Mouse (Mus musculus) heart, postnatal 0 days (tissue): ENCODE measurements at regions not wholly inside any gene's neighbourhood (a gene's known extent, or its start where the extent isn't known, plus 50 kb on each side); places are given as distances from the start of the nearest gene placed in this dataset.
"Not testable (repeated sequence)": the region's sequence is repeated elsewhere in the genome, so short reads cannot be mapped to it uniquely, and the experiment has no call there.

Source experiments
- ATAC-seq: fragments of 200-750 bp; cut with Nextera tagmentation; 2 replicates; pipeline ENCODE4 v1.8.0; 2017; ENCODE audit warnings: low read depth, moderate number of reproducible peaks, moderate library complexity; ENCODE audit not compliant: insufficient read depth
- DNase-seq: peaks from one replicate; pipeline ENCODE4 v3.0.0-alpha.2; 2016; ENCODE audit warnings: low spot score
- H3K27ac ChIP-seq: fragments of 300-500 bp; sonication (generic); 2 replicates; pipeline ENCODE4 v1.5.1; 2014; ENCODE audit warnings: low read depth, mild to moderate bottlenecking
- H3K27me3 ChIP-seq: fragments of 300-500 bp; sonication (generic); 2 replicates; pipeline ENCODE4 v1.6.1; 2014; ENCODE audit warnings: low read length, mixed read lengths; ENCODE audit not compliant: control insufficient read depth, insufficient read depth
- H3K36me3 ChIP-seq: fragments of 300-500 bp; sonication (generic); replicated peaks from 2 replicates; pipeline ENCODE4 v1.6.1; 2014; ENCODE audit warnings: low read length, mixed read lengths; ENCODE audit not compliant: control insufficient read depth, insufficient read depth
- H3K4me1 ChIP-seq: fragments of 300-500 bp; sonication (generic); 2 replicates; pipeline ENCODE4 v1.6.1; 2014; ENCODE audit warnings: antibody characterized with exemption; ENCODE audit not compliant: control insufficient read depth, insufficient read depth
- H3K4me2 ChIP-seq: fragments of 300-500 bp; sonication (generic); 2 replicates; pipeline ENCODE4 v1.6.1; 2014; ENCODE audit warnings: low read depth, mild to moderate bottlenecking, low read length, moderate library complexity
- H3K4me3 ChIP-seq: fragments of 300-500 bp; sonication (generic); 2 replicates; pipeline ENCODE4 v1.5.1; 2014; ENCODE audit warnings: low read depth, low read length
- H3K9ac ChIP-seq: fragments of 300-500 bp; sonication (generic); replicated peaks from 2 replicates; pipeline ENCODE4 v1.6.1; 2014; ENCODE audit warnings: low read depth, low read length, mixed read lengths
- H3K9me3 ChIP-seq: fragments of 300-500 bp; sonication (generic); replicated peaks from 2 replicates; pipeline ENCODE4 v1.6.1; 2016; ENCODE audit warnings: low read length; ENCODE audit not compliant: control insufficient read depth
- CTCF ChIP-seq: IDR thresholded peaks from 2 replicates; pipeline ENCODE4 v1.5.1; 2016; ENCODE audit warnings: antibody characterized with exemption, control low read depth, low read depth
- EP300 ChIP-seq: IDR thresholded peaks from 2 replicates; pipeline ENCODE4 v1.6.1; 2016; ENCODE audit warnings: antibody characterized with exemption, low read depth
- WGBS: fragments of 180-500 bp; shearing (Covaris S2); extraction: QIAGEN DNeasy Blood & Tissue Kit; methylation state at CpG from one replicate; pipeline ENCODE4 v1.1.7; 2014; 5-methylcytosine and 5-hydroxymethylcytosine counted together

DNA sequence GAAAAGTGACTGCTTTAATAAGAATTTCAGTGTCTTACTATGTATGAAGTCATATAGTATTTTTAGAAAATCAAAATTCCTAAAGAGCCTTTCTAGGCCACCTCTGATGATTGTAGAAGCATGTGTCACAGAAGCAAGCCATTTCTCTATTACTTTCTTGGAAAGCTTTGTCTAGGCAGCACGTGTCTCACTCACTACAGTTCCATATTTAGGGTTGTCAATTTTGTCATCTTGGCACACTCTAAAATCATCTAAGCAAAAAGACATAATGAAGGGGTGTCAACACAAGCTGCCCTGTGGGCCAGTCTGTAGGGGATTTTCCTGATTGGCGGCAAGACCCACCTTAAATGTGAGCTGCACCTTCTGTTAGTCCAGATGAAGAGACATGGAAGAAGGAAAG lies 723.1 kb upstream of the Brinp1 start:
- no peak for TF ChIP-seq CTCF
- no peak for TF ChIP-seq EP300

DNA sequence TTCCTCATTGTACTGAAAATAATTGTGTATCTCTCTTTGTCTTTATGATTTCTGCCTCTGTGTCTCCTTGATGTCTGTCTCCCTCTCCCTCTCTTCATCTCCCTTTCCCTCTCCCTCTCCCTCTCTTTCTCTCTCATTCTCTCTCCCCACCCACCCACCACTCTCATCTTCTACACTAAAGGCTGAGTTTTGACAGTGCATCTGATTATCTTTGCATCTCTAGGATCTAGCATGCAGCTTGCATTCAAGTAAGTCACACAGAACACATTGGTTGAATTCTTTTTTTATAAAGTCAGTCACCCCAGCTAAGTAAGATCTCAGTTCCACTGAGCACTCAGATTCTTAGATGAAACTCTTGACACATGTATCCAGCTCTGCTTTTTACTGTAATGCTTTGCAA lies 719.3 kb upstream of the Brinp1 start:
- no peaks in the 10 kb centered on the region for H3K9me3 ChIP-seq

More for the DNA sequence above, 723.1 kb upstream of the Brinp1 start:
- DNase-seq = no peak
- no peaks in the 10 kb centered on the region for H3K9me3 ChIP-seq
- no peak overlapping the region for H3K9ac ChIP-seq
- H3K4me3 ChIP-seq = no peak overlapping the region
- H3K4me1 ChIP-seq = no peaks in the 10 kb centered on the region
- no peak for ATAC-seq
- no peaks in the 10 kb centered on the region for H3K27me3 ChIP-seq
- H3K27ac ChIP-seq = no peak overlapping the region
- H3K4me2 ChIP-seq = no peak overlapping the region
- 55% methylated on average over 2 of the region's 2 CpGs for WGBS
- no peaks in the 10 kb centered on the region for H3K36me3 ChIP-seq

DNA sequence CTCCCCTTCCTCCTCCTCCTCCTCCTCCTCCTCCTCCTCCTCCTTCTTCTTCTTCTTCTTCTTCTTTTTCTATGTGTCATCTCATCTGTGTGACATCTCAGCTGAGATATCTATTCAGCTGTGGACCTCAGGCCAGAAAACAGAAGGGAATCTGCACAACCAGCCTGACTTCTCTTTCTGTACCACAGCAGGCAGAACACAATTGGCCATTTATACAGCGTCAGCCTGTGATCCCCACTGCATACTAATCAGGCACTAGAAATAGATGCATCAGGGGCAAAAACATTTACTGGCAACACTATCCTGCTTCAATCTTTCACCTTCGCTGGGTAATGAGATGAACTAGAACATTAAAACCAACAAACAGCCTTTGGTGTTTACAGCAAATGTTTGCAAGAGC lies 674.7 kb upstream of the Brinp1 start:
- TF ChIP-seq CTCF = no peak
- no peak for TF ChIP-seq EP300
- H3K27me3 ChIP-seq = no peaks in the 10 kb centered on the region
- H3K4me1 ChIP-seq = no peaks in the 10 kb centered on the region
- no peak overlapping the region for H3K27ac ChIP-seq
- DNase-seq (no peak), ATAC-seq (no peak)
- no peaks in the 10 kb centered on the region for H3K9me3 ChIP-seq
- no peak overlapping the region for H3K4me3 ChIP-seq
- H3K9ac ChIP-seq = no peak overlapping the region
- WGBS = 65% methylated on average over 2 of the region's 2 CpGs
- no peak overlapping the region for H3K4me2 ChIP-seq
- no peaks in the 10 kb centered on the region for H3K36me3 ChIP-seq

More for the DNA sequence above, 719.3 kb upstream of the Brinp1 start:
- H3K4me3 ChIP-seq = no peak overlapping the region
- H3K4me2 ChIP-seq = no peak overlapping the region
- no peaks in the 10 kb centered on the region for H3K27me3 ChIP-seq
- H3K4me1 ChIP-seq = no peaks in the 10 kb centered on the region
- no peak overlapping the region for H3K9ac ChIP-seq
- TF ChIP-seq EP300 (no peak), CTCF (no peak)
- no peak for DNase-seq
- no peaks in the 10 kb centered on the region for H3K36me3 ChIP-seq
- ATAC-seq = no peak
- no peak overlapping the region for H3K27ac ChIP-seq

DNA sequence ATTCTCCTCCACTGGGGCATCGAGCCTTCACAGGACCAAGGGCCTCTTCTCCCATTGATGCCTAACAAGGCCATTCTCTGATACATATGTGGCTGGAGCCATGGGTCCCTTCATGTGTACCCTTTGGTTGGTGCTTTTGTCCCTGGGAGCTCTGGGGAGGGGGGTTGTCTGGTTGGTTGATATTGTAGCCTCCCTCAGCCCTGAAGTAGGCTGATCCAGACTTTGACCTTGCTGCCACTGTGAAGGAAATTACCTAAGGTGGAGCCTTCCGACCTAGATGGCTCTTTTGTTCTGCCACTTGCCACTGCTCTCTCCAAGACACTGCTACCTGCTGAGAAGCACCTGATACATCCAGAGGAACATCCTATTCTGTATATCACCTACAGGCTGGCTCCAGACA lies 672.2 kb upstream of the Brinp1 start:
- not testable (repeated sequence) for H3K9me3 ChIP-seq, H3K9ac ChIP-seq, H3K36me3 ChIP-seq, H3K4me2 ChIP-seq, H3K4me1 ChIP-seq, H3K27me3 ChIP-seq, ATAC-seq, H3K4me3 ChIP-seq, DNase-seq, H3K27ac ChIP-seq
- WGBS = 68% methylated on average over 2 of the region's 2 CpGs

DNA sequence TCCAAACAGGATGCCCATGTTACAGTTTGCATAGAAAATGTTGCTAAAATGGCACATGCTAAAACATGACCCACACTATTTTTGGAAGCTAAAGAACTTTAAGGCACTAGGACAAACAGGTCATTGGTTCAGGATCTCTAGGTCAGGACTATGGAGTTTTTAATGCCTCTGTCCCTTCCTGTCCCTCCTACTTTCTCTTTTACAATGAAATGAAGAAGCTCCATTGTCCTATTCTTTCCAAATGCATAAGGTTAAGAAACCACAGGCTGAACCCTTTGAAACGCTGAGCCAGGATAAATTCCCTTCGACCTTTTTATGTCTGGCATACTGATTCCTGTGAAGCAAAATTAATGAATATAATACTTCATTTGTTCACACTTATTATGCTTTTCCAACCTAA lies 671.6 kb upstream of the Brinp1 start:
- ATAC-seq = no peak
- no peak overlapping the region for H3K9ac ChIP-seq
- no peak overlapping the region for H3K4me2 ChIP-seq
- no peak for DNase-seq
- no peaks in the 10 kb centered on the region for H3K27me3 ChIP-seq
- H3K4me3 ChIP-seq = no peak overlapping the region
- WGBS = 65% methylated on average over 2 of the region's 2 CpGs
- no peak overlapping the region for H3K27ac ChIP-seq
- no peaks in the 10 kb centered on the region for H3K4me1 ChIP-seq
- no peaks in the 10 kb centered on the region for H3K9me3 ChIP-seq
- TF ChIP-seq CTCF (no peak), EP300 (no peak)
- no peaks in the 10 kb centered on the region for H3K36me3 ChIP-seq

DNA sequence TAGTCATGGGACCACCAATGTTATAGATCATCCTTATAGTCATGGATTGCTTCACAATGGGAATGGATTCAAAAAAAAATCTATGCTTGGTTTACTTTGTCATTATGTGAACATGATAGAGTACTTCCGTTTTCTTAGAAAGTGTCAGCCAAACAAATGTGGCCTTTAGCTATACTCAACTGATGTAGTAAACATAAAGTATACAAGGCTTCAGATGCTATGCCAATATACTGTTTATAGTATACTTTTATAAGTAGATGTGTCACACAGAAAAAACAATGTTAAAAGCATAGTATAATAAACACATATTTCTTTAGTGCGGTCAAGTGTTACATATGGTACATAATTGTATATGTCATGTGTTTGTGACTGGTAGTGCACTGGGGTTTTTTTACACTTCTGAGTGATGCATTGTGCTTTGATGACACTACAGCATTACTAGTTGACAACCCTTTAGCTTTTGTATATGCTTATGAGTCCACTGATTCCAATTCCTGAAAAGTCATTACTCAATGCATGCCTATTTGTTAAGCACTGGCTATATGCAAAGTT lies 666.9 kb upstream of the Brinp1 start:
- no peak overlapping the region for H3K27ac ChIP-seq
- no peak overlapping the region for H3K9ac ChIP-seq
- TF ChIP-seq CTCF = no peak
- no peak for TF ChIP-seq EP300
- H3K4me2 ChIP-seq = no peak overlapping the region
- H3K9me3 ChIP-seq = no peaks in the 10 kb centered on the region
- H3K27me3 ChIP-seq = no peaks in the 10 kb centered on the region
- no peaks in the 10 kb centered on the region for H3K4me1 ChIP-seq
- no peak for DNase-seq
- ATAC-seq = no peak
- no peaks in the 10 kb centered on the region for H3K36me3 ChIP-seq
- no peak overlapping the region for H3K4me3 ChIP-seq
- 82% methylated on average over 2 of the region's 2 CpGs for WGBS
